Mouse (Mus musculus) limb, embryonic 13.5 days (tissue): ENCODE results near the gene Magi1. TPM values are rescaled to one million over a fixed set of nuclear protein-coding genes. Genes with fewer than 3 reads are reported as not detected.

Experiments
- ATAC-seq: fragments of 200-750 bp; cut with Nextera tagmentation; 2 replicates; pipeline ENCODE4 v1.8.0; 2017; ENCODE audit warnings: low read depth, moderate number of reproducible peaks, moderate TSS enrichment; ENCODE audit not compliant: low FRiP score
- H3K27ac ChIP-seq: fragments of 300-500 bp; sonication (generic); 2 replicates; pipeline ENCODE4 v1.5.1; 2015; ENCODE audit warnings: inconsistent platforms, mild to moderate bottlenecking, moderate library complexity
- H3K27me3 ChIP-seq: fragments of 300-500 bp; sonication (generic); 2 replicates; pipeline ENCODE4 v1.6.1; 2015; ENCODE audit warnings: mild to moderate bottlenecking, inconsistent platforms
- H3K36me3 ChIP-seq: fragments of 300-500 bp; sonication (generic); 2 replicates; pipeline ENCODE4 v1.6.1; 2015; ENCODE audit warnings: inconsistent platforms, mild to moderate bottlenecking, moderate library complexity
- H3K4me1 ChIP-seq: fragments of 300-500 bp; sonication (generic); 2 replicates; pipeline ENCODE4 v1.6.1; 2015; ENCODE audit warnings: inconsistent platforms
- H3K4me2 ChIP-seq: fragments of 300-500 bp; sonication (generic); replicated peaks from 2 replicates; pipeline ENCODE4 v1.6.1; 2015; ENCODE audit warnings: inconsistent platforms, mild to moderate bottlenecking, moderate library complexity
- H3K4me3 ChIP-seq: fragments of 300-500 bp; sonication (generic); 2 replicates; pipeline ENCODE4 v1.5.1; 2015; ENCODE audit warnings: moderate library complexity, mild to moderate bottlenecking, inconsistent platforms
- H3K9ac ChIP-seq: fragments of 300-500 bp; sonication (generic); 2 replicates; pipeline ENCODE4 v1.6.1; 2015; ENCODE audit warnings: mild to moderate bottlenecking, inconsistent platforms
- H3K9me3 ChIP-seq: fragments of 300-500 bp; sonication (generic); 2 replicates; pipeline ENCODE4 v1.6.1; 2016; ENCODE audit warnings: inconsistent platforms
- whole genome bisulfite sequencing: fragments of 180-500 bp; shearing (Covaris S2); methylation state at CpG from one replicate; pipeline ENCODE4 v1.1.7; 2015; 5-methylcytosine and 5-hydroxymethylcytosine counted together
- polyA plus RNA-seq: library from polyadenylated mRNA; unstranded; fragments of >200 nt; fragmentation: Nextera tagmentation; extraction: Ambion mirVana; gene quantifications from 2 replicates; pipeline ENCODE4 v1.2.1, GENCODE M21; 2015

Gene Magi1
- polyA plus RNA-seq, 1 experiment from 2014 or later: 13.9 TPM

DNA sequence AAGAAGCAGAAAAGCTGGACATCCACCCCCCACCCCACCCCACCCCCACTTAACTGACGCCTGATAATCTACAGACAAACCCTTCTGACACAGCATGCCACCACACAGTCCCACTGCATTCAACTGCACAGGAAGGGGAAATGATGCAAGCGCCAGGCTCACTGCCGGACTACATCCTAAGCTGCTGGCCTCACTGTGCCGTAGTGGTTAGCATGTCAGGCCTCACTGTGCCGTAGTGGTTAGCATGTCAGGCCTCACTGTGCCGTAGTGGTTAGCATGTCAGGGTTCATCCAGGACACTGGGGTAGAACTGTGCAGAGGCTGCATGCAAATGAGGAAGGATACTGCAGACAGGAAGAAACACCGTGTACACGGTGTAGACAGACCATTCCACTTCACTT lies 29.8 kb downstream of the Magi1 start:
- Histone ChIP-seq H3K4me2 (no peak overlapping the region), H3K9me3 (no peaks in the 10 kb centered on the region), H3K4me3 (no peak overlapping the region), H3K27me3 (no peaks in the 10 kb centered on the region), H3K27ac (no peak overlapping the region), H3K36me3 (no peaks in the 10 kb centered on the region), H3K4me1 (peaks cover 64% of the 10 kb centered on the region), H3K9ac (no peak overlapping the region)
- 70% methylated on average over 8 of the region's 8 CpGs for WGBS
- no peak for ATAC-seq

DNA sequence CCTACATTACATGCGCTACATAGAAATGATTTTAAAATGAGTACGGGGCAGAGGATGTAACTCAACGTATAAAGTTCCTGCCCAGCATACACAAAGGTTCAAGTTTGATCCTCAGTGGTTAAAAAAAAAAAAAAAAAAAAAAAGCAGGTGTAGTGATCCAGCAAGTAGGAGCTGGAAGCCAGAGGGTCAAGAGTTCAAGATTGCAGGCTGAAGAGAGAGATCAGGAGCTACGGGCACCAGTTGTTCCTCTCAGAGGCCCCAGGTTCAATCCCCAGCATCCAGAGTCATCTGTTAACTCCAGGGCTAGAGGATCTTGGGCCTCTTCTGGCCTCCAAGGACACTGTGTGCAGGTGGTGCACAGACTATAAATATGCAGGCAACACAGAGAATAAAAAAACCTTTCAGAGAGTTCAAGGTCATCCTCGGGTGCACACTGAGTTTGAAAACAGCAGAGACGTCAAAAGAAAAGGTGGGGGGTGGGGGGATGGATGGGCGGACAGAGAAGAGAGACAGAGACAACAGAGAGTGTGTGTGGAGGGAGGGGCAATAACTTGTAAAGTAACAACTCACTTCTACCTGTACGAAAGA lies 32.3 kb downstream of the Magi1 start:
- no peak overlapping the region for H3K4me3 ChIP-seq
- H3K4me2 ChIP-seq: no peak overlapping the region
- H3K9ac ChIP-seq: no peak overlapping the region
- peaks cover 43% of the 10 kb centered on the region for H3K4me1 ChIP-seq
- no peak overlapping the region for H3K27ac ChIP-seq
- ATAC-seq: no peak
- no peaks in the 10 kb centered on the region for H3K36me3 ChIP-seq
- WGBS: 67% methylated on average over 8 of the region's 8 CpGs
- no peaks in the 10 kb centered on the region for H3K27me3 ChIP-seq
- H3K9me3 ChIP-seq: no peaks in the 10 kb centered on the region

DNA sequence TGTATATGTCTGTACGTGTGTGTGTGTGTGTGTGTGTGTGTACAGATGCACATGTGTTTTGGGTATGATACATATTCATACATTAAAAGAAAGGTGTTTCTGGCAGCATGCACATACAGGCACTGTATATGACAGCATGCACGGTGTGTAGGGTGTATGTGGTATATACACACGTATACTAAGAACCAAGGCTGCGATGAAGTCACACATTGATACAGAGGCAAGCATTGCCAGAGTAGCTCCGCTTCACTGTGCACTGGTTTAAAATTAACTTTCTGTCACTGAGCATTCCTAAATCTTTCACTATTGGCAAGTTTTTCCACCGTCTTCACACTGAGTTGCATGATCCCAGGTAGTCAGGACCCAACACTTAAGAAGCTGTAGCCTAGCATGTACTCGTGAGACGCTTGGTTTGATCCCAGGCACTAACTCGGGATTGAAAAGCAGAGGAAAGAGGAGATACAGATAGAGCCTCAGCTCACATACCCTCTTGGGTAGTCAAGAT lies 34.4 kb downstream of the Magi1 start:
- Histone ChIP-seq H3K27ac (no peak overlapping the region), H3K9ac (no peak overlapping the region), H3K4me1 (peaks cover 26% of the 10 kb centered on the region), H3K4me2 (no peak overlapping the region), H3K36me3 (no peaks in the 10 kb centered on the region), H3K27me3 (0 out of 2 replicates have a peak, but pooled peaks cover 4% of the 10 kb centered on the region), H3K4me3 (no peak overlapping the region), H3K9me3 (no peaks in the 10 kb centered on the region)
- no peak for ATAC-seq
- WGBS: 67% methylated on average over 9 of the region's 9 CpGs

DNA sequence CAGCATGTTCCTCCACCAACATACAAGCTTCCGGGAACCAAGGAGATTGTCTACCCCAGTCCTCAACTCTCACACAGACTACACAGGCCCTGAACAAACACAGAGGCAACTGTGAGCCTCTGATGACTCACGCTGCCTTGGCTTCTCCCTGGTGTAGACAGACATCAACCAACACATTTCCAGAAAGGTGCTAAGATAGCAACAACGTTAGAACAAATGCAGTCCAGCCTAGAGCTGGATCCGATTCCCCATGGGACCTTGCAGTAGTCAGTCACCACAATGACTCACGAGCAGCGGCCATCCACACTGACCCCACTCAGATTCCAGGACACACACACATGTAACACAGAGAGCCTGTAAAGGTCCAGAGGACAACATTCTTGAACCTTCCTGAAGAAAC lies 42.5 kb downstream of the Magi1 start:
- Histone ChIP-seq H3K9ac (no peak overlapping the region), H3K36me3 (no peaks in the 10 kb centered on the region), H3K4me2 (no peak overlapping the region), H3K27me3 (peaks cover 16% of the 10 kb centered on the region; the same call in 1 of the 2 replicates), H3K4me3 (no peak overlapping the region), H3K9me3 (no peaks in the 10 kb centered on the region), H3K4me1 (peaks cover 49% of the 10 kb centered on the region), H3K27ac (no peak overlapping the region)
- WGBS: 64% methylated on average over 6 of the region's 6 CpGs
- ATAC-seq: no peak

DNA sequence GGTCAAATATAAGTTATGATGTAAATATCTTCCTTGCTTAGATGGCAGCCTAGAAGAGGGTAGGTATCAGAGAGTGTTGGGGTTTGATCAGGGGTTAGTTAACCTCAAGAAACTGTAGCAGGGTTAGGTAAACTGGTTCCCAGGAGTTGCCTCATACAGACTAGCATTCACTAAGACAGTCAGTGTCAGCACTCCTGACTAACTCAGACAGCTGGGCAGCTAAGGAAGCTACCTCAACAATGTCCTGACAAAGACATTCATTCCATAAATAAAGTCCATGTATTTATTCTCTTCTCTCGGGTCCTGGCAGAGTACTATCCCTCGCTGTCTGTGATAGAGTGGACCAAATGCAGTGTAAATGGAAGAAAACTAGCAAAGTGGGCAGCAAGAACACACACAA lies 45.1 kb downstream of the Magi1 start:
- H3K9ac ChIP-seq: no peak overlapping the region
- WGBS: 71% methylated on average over 2 of the region's 2 CpGs
- no peak for ATAC-seq

DNA sequence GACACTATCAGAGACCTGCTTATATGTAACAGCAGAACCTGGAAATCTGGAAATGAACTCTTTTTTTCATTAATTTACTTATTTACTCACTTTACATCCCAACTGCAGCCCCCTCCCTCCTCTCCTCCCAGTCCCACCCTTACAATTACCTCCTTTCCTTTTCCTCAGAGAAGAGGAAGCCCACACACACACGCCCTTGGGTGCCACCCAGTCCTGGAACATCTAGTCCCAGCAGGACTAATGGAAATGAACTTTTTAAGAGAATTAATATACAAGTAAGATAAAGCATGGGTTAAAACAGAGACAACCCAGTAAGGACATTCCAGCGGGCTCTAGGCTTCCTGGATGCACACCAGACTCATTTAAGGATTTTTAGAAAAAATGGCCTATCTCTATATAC lies 46.8 kb downstream of the Magi1 start:
- H3K4me1 ChIP-seq: peaks cover 37% of the 10 kb centered on the region
- H3K27ac ChIP-seq: no peak overlapping the region
- peaks cover 6% of the 10 kb centered on the region; the same call in 1 of the 2 replicates for H3K27me3 ChIP-seq
- no peak overlapping the region for H3K9ac ChIP-seq
- ATAC-seq: no peak
- H3K9me3 ChIP-seq: no peaks in the 10 kb centered on the region
- no peaks in the 10 kb centered on the region for H3K36me3 ChIP-seq
- no peak overlapping the region for H3K4me2 ChIP-seq
- no peak overlapping the region for H3K4me3 ChIP-seq
- 86% methylated on average over 2 of the region's 2 CpGs for WGBS

More for the DNA sequence above, 45.1 kb downstream of the Magi1 start:
- no peaks in the 10 kb centered on the region for H3K36me3 ChIP-seq
- no peak overlapping the region for H3K4me3 ChIP-seq
- H3K9me3 ChIP-seq: no peaks in the 10 kb centered on the region
- peaks cover 11% of the 10 kb centered on the region; the same call in 1 of the 2 replicates for H3K27me3 ChIP-seq
- H3K27ac ChIP-seq: no peak overlapping the region
- H3K4me1 ChIP-seq: peaks cover 52% of the 10 kb centered on the region
- H3K4me2 ChIP-seq: no peak overlapping the region

DNA sequence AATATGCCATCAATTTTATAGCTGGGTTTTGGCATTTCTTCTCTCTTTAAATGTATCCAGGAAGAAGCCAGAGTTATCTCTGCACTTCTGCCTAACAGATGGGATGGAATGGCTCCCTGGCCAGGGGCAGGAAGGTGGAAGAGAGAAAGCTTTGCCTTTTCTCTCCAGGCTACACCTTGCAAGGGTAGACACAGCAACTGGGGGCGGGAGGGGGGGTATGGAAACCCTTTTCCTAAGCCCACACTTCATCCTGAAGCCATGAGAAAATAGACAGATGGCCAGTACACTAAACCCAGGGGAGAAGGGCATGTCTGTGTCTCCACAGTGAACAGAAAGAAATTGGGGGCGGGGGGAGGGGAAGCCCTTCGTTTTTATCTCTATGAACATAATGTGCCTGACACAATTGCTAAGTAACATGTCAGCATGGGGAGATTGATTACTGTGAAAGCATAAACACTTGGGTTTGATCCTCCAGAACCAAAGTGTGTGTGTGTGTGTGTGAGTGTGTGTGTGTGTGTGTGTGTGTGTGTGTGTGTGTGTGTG lies 51.4 kb downstream of the Magi1 start:
- Histone ChIP-seq H3K4me2 (no peak overlapping the region), H3K9ac (no peak overlapping the region), H3K36me3 (no peaks in the 10 kb centered on the region), H3K4me3 (no peak overlapping the region), H3K27me3 (no peaks in the 10 kb centered on the region), H3K9me3 (no peaks in the 10 kb centered on the region), H3K27ac (no peak overlapping the region), H3K4me1 (peaks cover 28% of the 10 kb centered on the region)
- 63% methylated on average over 3 of the region's 3 CpGs for WGBS
- ATAC-seq: no peak

DNA sequence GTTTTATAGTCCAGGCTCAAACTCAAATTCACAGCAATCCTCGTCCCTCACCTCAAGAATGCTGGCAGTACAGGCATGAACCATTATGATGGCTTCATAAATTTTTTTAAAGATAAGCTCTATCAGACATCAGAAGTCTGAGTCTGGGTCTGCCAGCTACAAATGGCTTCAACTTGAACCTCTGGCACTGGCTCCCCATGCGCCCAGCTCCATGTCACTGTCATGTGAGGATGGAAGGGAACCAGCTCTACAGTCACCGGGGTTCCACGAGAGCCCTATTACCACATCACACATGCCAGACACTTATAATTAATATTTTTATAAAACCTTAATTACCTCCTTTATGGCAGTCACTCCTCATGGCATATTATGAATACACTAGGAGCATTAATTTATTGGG lies 51.9 kb downstream of the Magi1 start:
- Histone ChIP-seq H3K4me1 (peaks cover 26% of the 10 kb centered on the region), H3K27me3 (no peaks in the 10 kb centered on the region), H3K36me3 (no peaks in the 10 kb centered on the region), H3K4me2 (no peak overlapping the region), H3K27ac (no peak overlapping the region), H3K9ac (no peak overlapping the region), H3K9me3 (no peaks in the 10 kb centered on the region), H3K4me3 (no peak overlapping the region)
- WGBS: 48% methylated on average over 4 of the region's 4 CpGs
- no peak for ATAC-seq

DNA sequence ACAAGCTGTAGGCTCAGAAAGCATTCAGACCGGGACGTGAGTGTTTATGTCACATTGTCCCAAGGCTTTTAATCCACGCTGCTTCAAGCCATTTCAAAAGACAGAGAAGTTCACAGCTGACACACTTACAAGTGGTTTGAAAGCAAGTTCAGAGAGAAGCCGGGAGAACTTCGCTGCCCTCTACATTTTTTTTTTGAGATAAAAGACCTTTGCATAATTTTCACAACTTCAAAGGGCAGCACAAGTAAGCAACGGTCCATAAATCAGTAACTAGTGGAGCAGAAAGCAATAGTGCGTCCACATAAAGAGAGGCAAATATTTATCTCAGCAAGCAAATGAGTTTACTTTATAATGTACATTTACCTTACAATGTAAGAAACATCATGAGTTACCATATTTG lies 52.4 kb downstream of the Magi1 start:
- Histone ChIP-seq H3K9me3 (no peaks in the 10 kb centered on the region), H3K4me1 (peaks cover 30% of the 10 kb centered on the region), H3K4me3 (no peak overlapping the region), H3K27me3 (no peaks in the 10 kb centered on the region), H3K9ac (no peak overlapping the region), H3K36me3 (no peaks in the 10 kb centered on the region), H3K4me2 (no peak overlapping the region), H3K27ac (no peak overlapping the region)
- 18% methylated on average over 7 of the region's 7 CpGs for WGBS
- no peak for ATAC-seq

DNA sequence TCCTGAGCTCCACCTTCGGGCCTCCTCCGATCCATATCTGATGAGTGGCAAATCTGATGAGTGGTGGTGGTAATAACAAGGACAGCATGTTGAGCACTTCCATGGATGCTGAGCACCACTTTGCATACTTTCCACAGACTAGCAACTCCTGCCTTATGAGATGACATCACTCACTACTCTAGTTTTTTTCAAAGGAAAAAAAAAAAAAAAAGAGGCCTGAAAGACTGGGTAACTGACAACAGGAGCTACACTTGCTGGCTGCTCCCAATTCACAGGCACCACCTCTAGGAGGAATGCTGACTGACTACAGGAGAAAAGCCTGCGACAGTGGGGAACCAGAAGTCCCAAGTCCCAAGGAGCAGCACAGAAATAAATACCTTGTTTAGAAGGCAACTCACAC lies 52.8 kb downstream of the Magi1 start:
- H3K27me3 ChIP-seq: no peaks in the 10 kb centered on the region
- H3K4me1 ChIP-seq: peaks cover 34% of the 10 kb centered on the region
- WGBS: 46% methylated on average over 3 of the region's 3 CpGs
- no peaks in the 10 kb centered on the region for H3K36me3 ChIP-seq
- no peak overlapping the region for H3K4me2 ChIP-seq
- no peak overlapping the region for H3K4me3 ChIP-seq
- no peak for ATAC-seq
- H3K27ac ChIP-seq: no peak overlapping the region
- H3K9me3 ChIP-seq: no peaks in the 10 kb centered on the region
- no peak overlapping the region for H3K9ac ChIP-seq

DNA sequence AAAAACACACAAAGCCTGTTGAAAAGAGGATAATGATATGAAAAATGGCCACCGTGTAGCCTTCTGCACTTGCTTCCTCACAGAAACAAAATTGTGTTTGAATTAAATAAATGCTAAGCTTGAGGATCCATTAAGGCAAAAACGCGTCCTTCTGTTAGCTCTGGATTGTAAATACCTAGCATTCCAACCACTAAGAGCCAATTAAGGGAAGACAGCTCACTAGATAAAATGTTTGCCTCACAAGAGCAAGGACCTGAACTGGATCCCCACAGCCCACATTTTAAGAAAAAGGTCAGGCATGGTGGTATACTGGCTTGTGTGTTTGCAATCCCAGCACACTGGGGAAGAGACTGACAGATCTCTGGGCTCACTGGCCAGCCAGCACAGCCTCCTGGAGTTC lies 53.6 kb downstream of the Magi1 start:
- Histone ChIP-seq H3K9me3 (no peaks in the 10 kb centered on the region), H3K36me3 (no peaks in the 10 kb centered on the region), H3K27ac (no peak overlapping the region), H3K9ac (no peak overlapping the region), H3K4me1 (peaks cover 40% of the 10 kb centered on the region), H3K27me3 (no peaks in the 10 kb centered on the region), H3K4me2 (no peak overlapping the region), H3K4me3 (no peak overlapping the region)
- 41% methylated on average over 3 of the region's 3 CpGs for WGBS
- ATAC-seq: no peak

DNA sequence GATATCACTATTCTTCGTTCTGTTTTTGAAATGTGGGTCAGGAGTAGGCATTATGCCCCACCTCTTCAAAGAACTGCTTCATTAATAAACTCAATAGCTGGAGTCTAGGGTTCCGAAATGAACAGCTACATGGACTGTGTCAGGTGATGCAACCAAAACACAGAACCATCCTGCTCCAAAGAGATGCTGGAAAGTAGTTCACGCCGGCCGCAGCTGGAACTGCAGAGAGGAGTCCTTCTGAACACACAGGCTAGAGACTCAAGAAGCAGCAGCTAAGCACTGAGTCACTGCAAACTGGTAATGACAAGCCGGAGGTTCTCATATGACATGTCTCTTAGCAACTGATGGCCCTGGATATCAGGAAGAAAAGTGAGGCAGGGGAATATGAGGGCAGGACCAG lies 57.5 kb downstream of the Magi1 start:
- no peak overlapping the region for H3K4me3 ChIP-seq
- no peaks in the 10 kb centered on the region for H3K9me3 ChIP-seq
- H3K4me1 ChIP-seq: peaks cover 70% of the 10 kb centered on the region
- 60% methylated on average over 6 of the region's 6 CpGs for WGBS
- no peaks in the 10 kb centered on the region for H3K36me3 ChIP-seq
- no peaks in the 10 kb centered on the region for H3K27me3 ChIP-seq
- ATAC-seq: no peak; the same call in 1 of the 2 replicates
- H3K4me2 ChIP-seq: no peak overlapping the region; the same call in 1 of the 2 replicates
- no peak overlapping the region for H3K9ac ChIP-seq
- H3K27ac ChIP-seq: no peak overlapping the region

DNA sequence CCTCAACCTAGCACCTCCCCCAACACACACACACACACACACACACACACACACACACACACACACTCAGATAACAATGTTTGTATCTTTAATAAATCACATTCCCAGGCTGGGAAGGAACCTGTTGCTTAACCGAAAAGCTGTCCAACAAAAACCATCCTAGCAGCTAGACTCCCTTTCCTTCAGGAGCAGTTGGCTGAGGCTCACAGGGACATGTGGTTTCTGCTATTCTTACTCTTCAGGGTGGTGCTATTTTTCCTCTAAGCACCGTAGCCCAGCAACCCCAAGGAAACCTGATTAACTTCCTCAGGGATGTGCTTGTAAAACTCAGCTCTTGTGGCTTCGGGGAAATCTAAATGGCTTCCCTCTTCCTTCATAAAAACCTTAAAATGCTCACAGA lies 57.9 kb downstream of the Magi1 start:
- Histone ChIP-seq H3K27me3 (no peaks in the 10 kb centered on the region), H3K4me3 (no peak overlapping the region), H3K9me3 (no peaks in the 10 kb centered on the region), H3K9ac (no peak overlapping the region), H3K4me2 (no peak overlapping the region; the same call in 1 of the 2 replicates), H3K27ac (no peak overlapping the region), H3K36me3 (no peaks in the 10 kb centered on the region), H3K4me1 (peaks cover 68% of the 10 kb centered on the region)
- 20% methylated on average over 3 of the region's 3 CpGs for WGBS
- no peak for ATAC-seq
